Mouse (Mus musculus) forebrain, embryonic 12.5 days (tissue): ENCODE data around the gene Trpc7. TPM values are rescaled to one million over a fixed set of nuclear protein-coding genes. Genes with fewer than 3 reads are reported as not detected.

ENCODE experiments used
- ATAC-seq: fragments of 200-750 bp; cut with Nextera tagmentation; 2 replicates; pipeline ENCODE4 v1.8.0; 2017; ENCODE audit warnings: moderate TSS enrichment; ENCODE audit not compliant: low FRiP score
- H3K27ac ChIP-seq: fragments of 300-500 bp; sonication (generic); 2 replicates; pipeline ENCODE4 v1.5.1; 2016; ENCODE audit warnings: mild to moderate bottlenecking
- H3K27me3 ChIP-seq: fragments of 300-500 bp; sonication (generic); 2 replicates; pipeline ENCODE4 v1.6.1; 2016; ENCODE audit warnings: mild to moderate bottlenecking
- H3K36me3 ChIP-seq: fragments of 300-500 bp; sonication (generic); replicated peaks from 2 replicates; pipeline ENCODE4 v1.6.1; 2016; ENCODE audit warnings: mild to moderate bottlenecking
- H3K4me1 ChIP-seq: fragments of 300-500 bp; sonication (generic); 2 replicates; pipeline ENCODE4 v1.6.1; 2016
- H3K4me2 ChIP-seq: fragments of 300-500 bp; sonication (generic); 2 replicates; pipeline ENCODE4 v1.6.1; 2016; ENCODE audit warnings: mild to moderate bottlenecking, moderate library complexity
- H3K4me3 ChIP-seq: fragments of 300-500 bp; sonication (generic); replicated peaks from 2 replicates; pipeline ENCODE4 v1.5.1; 2016; ENCODE audit warnings: mild to moderate bottlenecking
- H3K9ac ChIP-seq: fragments of 300-500 bp; sonication (generic); 2 replicates; pipeline ENCODE4 v1.6.1; 2016; ENCODE audit warnings: mild to moderate bottlenecking
- H3K9me3 ChIP-seq: fragments of 300-500 bp; sonication (generic); 2 replicates; pipeline ENCODE4 v1.6.1; 2016
- WGBS: fragments of 180-500 bp; shearing (Covaris S2); methylation state at CpG from one replicate; pipeline ENCODE4 v1.1.7; 2016; 5-methylcytosine and 5-hydroxymethylcytosine counted together
- polyA plus RNA-seq: library from polyadenylated mRNA; unstranded; fragments of >200 nt; fragmentation: Nextera tagmentation; extraction: Ambion mirVana; gene quantifications from 2 replicates; pipeline ENCODE4 v1.2.1, GENCODE M21; 2016

Gene Trpc7
- polyA plus RNA-seq, 1 experiment from 2014 or later = 0.92 TPM

DNA sequence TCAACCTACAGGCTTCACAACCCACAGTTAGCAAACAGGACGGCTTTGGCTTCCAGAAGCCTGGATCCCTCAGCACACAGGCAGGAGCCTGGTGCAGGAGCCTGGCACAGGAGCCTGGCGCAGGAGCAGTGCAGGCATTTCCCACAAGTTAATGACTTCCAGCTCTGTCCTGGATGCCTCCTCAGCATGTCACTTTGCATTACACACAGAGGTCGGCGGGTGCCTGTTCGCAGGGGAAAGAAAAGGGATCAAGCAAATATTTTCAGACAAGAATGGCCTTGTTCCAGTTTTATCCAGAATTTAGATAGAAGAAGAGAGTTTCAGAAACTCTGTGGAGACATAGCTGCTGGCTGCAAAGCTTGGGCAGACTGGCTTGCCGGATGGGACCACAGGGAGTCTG, 33.8 kb downstream of the Trpc7 start:
- no peaks in the 10 kb centered on the region for H3K4me1 ChIP-seq
- no peak overlapping the region for H3K4me3 ChIP-seq
- H3K36me3 ChIP-seq = no peaks in the 10 kb centered on the region
- H3K4me2 ChIP-seq = no peak overlapping the region
- no peaks in the 10 kb centered on the region for H3K9me3 ChIP-seq
- 60% methylated on average over 6 of the region's 6 CpGs for whole genome bisulfite sequencing
- no peaks in the 10 kb centered on the region for H3K27me3 ChIP-seq
- ATAC-seq = no peak
- H3K9ac ChIP-seq = no peak overlapping the region
- no peak overlapping the region for H3K27ac ChIP-seq

DNA sequence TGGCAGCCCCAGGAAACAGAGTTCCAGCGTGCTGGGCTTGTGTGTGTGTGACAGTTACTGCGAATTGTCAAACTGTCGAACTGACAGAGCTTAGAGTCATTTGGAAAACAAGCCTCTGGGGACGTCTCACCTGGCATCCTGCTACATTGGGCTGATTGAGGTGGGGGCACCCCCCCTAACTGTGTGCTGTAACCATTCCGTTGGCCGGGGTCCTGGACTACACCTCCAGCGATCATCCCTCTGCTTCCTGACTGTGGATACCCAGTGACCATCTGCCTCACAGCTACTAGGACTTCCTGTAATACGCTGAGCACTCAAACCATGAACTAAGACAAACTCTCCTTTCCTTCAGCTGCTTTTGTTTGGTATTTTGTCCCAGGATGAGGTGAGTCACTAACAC, 41.3 kb downstream of the Trpc7 start:
- Histone ChIP-seq H3K9ac (no peak overlapping the region), H3K27ac (no peak overlapping the region), H3K4me1 (no peaks in the 10 kb centered on the region; the same call in 1 of the 2 replicates), H3K4me3 (no peak overlapping the region), H3K36me3 (no peaks in the 10 kb centered on the region), H3K27me3 (no peaks in the 10 kb centered on the region), H3K4me2 (no peak overlapping the region), H3K9me3 (no peaks in the 10 kb centered on the region)
- 87% methylated on average over 8 of the region's 8 CpGs for WGBS
- no peak for ATAC-seq

DNA sequence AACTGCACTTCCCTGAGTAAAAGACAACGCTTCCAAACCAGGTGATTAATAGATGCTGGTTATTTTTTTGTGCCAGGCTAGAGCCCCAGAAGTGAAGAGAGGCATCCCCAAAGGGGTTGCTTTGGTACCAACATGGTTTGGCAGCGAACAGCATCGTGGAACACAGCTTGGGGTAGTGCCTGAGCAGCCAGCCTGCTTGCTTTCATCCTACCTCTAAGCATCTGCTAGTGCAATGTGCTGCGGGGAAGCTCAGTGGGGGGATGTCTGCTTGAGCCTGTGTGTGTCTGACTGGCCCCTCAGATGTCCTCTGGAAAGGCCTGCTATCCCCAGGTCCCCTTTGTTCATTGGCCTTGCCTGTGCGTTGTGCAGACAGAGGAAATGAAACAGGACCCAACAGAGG, 42.4 kb downstream of the Trpc7 start:
- H3K36me3 ChIP-seq = no peaks in the 10 kb centered on the region
- ATAC-seq = no peak
- no peak overlapping the region for H3K27ac ChIP-seq
- no peak overlapping the region for H3K4me2 ChIP-seq
- no peak overlapping the region for H3K9ac ChIP-seq
- no peaks in the 10 kb centered on the region for H3K27me3 ChIP-seq
- no peaks in the 10 kb centered on the region; the same call in 1 of the 2 replicates for H3K4me1 ChIP-seq
- WGBS = 49% methylated on average over 5 of the region's 5 CpGs
- H3K9me3 ChIP-seq = no peaks in the 10 kb centered on the region
- no peak overlapping the region for H3K4me3 ChIP-seq

DNA sequence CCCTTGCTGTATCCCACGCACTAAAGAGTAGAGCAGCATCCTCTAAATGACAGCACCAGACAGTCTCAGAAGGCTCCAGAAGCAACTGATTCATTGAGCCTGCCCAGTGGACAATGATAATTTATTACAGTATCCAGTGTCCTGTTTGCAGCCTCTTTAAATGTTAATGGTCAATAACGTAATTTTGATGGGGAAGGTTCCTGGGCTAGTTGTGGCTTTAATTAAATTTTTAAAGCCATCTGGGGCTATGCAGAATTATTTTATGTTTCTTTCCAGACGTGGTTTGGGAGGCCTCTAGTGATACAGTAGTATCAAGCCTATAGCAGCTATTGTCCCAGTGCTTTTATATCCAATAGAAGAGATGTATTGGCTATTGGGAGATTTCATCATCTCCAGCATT, 49.9 kb downstream of the Trpc7 start:
- no peak overlapping the region for H3K4me3 ChIP-seq
- no peak for ATAC-seq
- H3K27ac ChIP-seq = no peak overlapping the region
- H3K9ac ChIP-seq = no peak overlapping the region
- no peaks in the 10 kb centered on the region for H3K36me3 ChIP-seq
- no peaks in the 10 kb centered on the region for H3K9me3 ChIP-seq
- no peak overlapping the region for H3K4me2 ChIP-seq
- WGBS = 84% methylated on average over 3 of the region's 3 CpGs
- no peaks in the 10 kb centered on the region for H3K4me1 ChIP-seq
- H3K27me3 ChIP-seq = no peaks in the 10 kb centered on the region

DNA sequence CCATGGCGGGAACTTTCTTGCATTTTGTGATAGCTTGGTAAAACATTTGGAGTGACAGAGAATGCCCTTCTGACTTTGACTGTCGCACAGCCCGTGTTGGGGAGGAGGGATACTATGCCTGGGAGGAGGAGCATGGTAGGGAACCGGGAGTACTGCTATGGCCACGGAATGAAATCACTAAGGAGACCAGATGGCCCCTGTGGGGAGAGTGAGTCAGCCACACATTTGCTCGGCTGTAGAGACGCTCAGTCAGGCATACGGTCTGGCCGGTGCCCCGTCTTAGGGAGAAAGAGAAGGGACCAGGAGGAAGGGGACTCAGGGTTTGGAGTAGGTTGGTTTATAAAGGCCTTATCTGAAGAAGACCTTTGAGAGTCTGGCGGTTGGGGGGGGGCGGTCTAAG, 80.3 kb downstream of the Trpc7 start:
- H3K9me3 ChIP-seq = no peaks in the 10 kb centered on the region
- no peak overlapping the region for H3K4me2 ChIP-seq
- no peak for ATAC-seq
- H3K27me3 ChIP-seq = no peaks in the 10 kb centered on the region
- no peaks in the 10 kb centered on the region for H3K36me3 ChIP-seq
- no peak overlapping the region for H3K4me3 ChIP-seq
- no peaks in the 10 kb centered on the region for H3K4me1 ChIP-seq
- 89% methylated on average over 12 of the region's 12 CpGs for WGBS
- no peak overlapping the region for H3K27ac ChIP-seq
- H3K9ac ChIP-seq = no peak overlapping the region

DNA sequence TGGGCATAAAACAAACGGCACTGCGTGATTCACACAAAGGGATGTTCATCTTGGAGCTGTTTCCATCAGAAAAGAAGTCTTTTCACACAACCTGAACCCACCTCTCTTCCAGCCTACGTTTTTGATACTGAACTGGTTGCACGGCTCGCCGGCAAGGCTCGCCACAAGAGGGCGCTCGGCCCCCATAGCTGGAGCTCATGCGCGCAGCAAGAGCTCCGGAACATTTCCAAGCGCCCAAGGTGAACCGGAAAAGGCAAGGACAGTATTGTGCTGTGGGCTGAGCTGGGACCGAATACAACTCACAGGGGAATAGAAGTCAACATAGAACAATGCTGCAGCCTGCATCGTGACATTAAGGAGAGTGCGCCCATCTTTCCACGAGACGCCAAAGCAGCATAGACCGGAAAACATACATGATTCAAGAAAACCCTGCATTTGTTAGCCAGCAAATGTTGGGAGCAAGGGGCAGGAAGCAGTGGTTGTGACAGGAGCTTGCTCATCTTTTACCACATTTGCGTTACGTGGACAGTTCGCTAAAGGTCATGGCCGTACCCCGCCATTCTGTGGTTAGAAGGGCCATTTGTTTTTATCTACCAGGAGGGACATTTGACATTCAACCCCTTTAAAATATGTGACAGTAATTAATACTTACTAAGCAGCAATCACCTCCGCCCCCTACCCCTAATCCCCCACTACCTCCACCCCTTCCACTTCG, 88.9 kb downstream of the Trpc7 start:
- Histone ChIP-seq H3K36me3 (no peaks in the 10 kb centered on the region), H3K4me1 (no peaks in the 10 kb centered on the region), H3K9me3 (no peaks in the 10 kb centered on the region), H3K4me2 (peak overlapping the region; percentile 50), H3K27ac (no peak overlapping the region), H3K27me3 (peaks cover 9% of the 10 kb centered on the region; the same call in 1 of the 2 replicates), H3K4me3 (no peak overlapping the region; the same call in 1 of the 2 replicates), H3K9ac (0 out of 2 replicates have a peak overlapping the region, but pooled peaks have one; percentile 27)
- peak; percentile 72 for ATAC-seq
- 11% methylated on average over 26 of the region's 27 CpGs for WGBS

DNA sequence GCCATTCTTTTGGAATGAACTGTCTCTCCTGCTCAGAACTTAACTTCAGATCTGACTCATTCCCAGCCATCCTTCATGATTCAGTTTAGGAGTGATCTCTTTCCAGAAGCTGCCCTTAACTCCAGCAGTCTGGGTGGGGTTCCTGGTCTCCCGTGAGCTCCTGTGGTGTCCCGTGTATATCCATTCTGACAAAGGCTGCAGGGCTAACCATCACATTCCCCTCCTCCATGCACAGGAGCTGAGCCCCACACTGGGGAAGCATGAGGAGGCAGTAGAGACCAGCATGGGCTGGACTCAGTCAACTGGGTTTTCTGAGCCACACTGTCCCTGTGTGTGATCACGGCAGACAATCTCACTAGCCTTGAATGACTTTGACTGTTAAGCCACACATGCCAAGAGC, 90.7 kb downstream of the Trpc7 start:
- ATAC-seq = no peak
- H3K9ac ChIP-seq = no peak overlapping the region
- H3K27ac ChIP-seq = no peak overlapping the region
- no peak overlapping the region for H3K4me2 ChIP-seq
- no peaks in the 10 kb centered on the region for H3K9me3 ChIP-seq
- no peak overlapping the region for H3K4me3 ChIP-seq
- no peaks in the 10 kb centered on the region for H3K4me1 ChIP-seq
- whole genome bisulfite sequencing = 90% methylated on average over 3 of the region's 3 CpGs
- peaks cover 9% of the 10 kb centered on the region; the same call in 1 of the 2 replicates for H3K27me3 ChIP-seq
- H3K36me3 ChIP-seq = no peaks in the 10 kb centered on the region

DNA sequence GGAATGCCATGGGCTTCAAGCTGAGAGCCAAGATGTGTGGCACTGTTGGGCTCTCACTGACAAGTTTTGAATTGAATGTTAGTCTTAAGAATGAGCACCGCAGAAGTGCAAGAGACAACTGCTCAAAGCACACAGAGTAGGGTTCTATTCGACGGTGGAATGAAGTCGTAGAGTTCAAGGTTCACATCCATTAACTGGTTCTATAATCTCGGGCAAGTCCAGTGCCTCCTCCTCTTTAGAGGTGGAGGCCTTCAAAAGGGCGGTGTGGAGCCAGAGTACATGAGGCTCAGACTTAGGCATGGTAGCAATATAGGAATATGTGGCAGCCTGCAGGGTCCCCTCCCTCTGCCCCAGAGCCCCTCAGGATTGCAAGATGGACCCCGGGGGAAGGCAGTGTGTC, 98.3 kb downstream of the Trpc7 start:
- no peak overlapping the region for H3K4me3 ChIP-seq
- ATAC-seq = no peak
- H3K4me1 ChIP-seq = peaks cover 20% of the 10 kb centered on the region
- no peaks in the 10 kb centered on the region for H3K9me3 ChIP-seq
- H3K36me3 ChIP-seq = no peaks in the 10 kb centered on the region
- no peak overlapping the region for H3K4me2 ChIP-seq
- no peak overlapping the region for H3K9ac ChIP-seq
- no peaks in the 10 kb centered on the region; the same call in 1 of the 2 replicates for H3K27me3 ChIP-seq
- 84% methylated on average over 7 of the region's 7 CpGs for WGBS
- no peak overlapping the region for H3K27ac ChIP-seq

DNA sequence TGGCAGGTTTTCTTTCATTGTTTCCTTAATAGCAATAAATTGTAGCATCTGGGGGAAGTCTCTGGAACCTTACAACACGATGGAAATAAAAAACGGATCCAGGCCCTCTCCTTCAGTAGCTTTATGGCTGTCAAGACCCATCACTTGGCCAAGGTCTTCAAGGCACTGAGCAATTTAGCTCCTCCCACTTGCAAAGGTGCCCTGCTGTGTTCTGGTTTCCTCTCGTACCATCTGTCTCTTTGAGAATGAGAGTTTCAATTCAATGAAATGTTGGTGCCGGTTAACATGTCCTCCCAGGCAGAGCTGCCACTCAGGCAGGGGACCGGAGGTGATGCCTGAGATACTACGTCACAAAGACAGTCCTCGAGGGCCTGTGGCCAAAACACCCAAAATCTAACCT, 100.3 kb downstream of the Trpc7 start:
- H3K36me3 ChIP-seq = no peaks in the 10 kb centered on the region
- no peak overlapping the region for H3K4me3 ChIP-seq
- H3K4me1 ChIP-seq = peaks cover 27% of the 10 kb centered on the region
- H3K27me3 ChIP-seq = no peaks in the 10 kb centered on the region; the same call in 1 of the 2 replicates
- WGBS = 81% methylated on average over 7 of the region's 7 CpGs
- no peak overlapping the region for H3K9ac ChIP-seq
- no peak for ATAC-seq
- no peak overlapping the region for H3K27ac ChIP-seq
- H3K4me2 ChIP-seq = no peak overlapping the region
- no peaks in the 10 kb centered on the region for H3K9me3 ChIP-seq

DNA sequence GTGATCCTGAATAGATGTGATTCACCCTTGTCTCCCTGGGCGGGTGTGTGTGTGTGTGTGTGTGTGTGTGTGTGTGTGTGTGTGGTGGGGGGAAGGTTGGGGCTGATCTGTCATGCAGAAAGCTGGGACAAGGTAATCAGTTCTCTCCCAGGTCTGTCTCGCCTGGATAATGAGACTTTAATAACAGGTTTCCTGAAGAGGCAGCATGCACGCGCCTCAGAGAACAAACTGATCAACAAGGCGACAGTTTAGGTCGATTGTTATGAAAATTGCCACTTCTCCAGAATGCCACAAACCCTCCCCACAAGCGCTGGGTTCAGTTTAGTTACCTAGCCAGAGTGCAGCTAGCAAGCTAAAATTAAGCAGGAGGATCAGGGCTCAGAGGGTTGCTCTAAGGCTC, 101.4 kb downstream of the Trpc7 start:
- peak overlapping the region; percentile 56 for H3K27ac ChIP-seq
- no peak overlapping the region for H3K4me3 ChIP-seq
- WGBS = 24% methylated on average over 7 of the region's 7 CpGs
- ATAC-seq = 0 out of 2 replicates have a peak, but pooled peaks have one; percentile 17
- H3K9ac ChIP-seq = no peak overlapping the region
- H3K36me3 ChIP-seq = no peaks in the 10 kb centered on the region
- H3K9me3 ChIP-seq = no peaks in the 10 kb centered on the region
- H3K4me2 ChIP-seq = no peak overlapping the region
- H3K4me1 ChIP-seq = peaks cover 27% of the 10 kb centered on the region
- H3K27me3 ChIP-seq = no peaks in the 10 kb centered on the region; the same call in 1 of the 2 replicates

DNA sequence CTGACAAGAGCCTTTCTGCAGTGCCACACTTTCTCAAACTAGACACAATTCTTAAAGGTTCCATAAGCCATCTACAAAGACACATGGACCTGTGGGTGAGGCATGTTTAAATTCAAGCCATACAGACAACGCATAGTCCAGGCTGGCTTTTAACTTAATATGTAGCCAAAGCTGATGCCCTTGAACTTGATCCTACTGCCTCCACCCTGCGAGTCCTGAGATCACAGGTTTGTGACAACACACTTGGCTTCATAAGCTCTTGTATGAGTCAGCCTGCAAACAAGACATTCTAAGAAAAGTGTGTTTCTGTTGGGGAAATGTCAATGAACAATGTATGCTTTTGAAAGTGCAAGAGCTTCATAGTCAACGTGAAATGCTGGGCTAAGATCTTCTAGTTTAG, 102.9 kb downstream of the Trpc7 start:
- Histone ChIP-seq H3K36me3 (no peaks in the 10 kb centered on the region), H3K27ac (no peak overlapping the region), H3K27me3 (no peaks in the 10 kb centered on the region; the same call in 1 of the 2 replicates), H3K9me3 (no peaks in the 10 kb centered on the region), H3K9ac (no peak overlapping the region), H3K4me3 (no peak overlapping the region), H3K4me1 (peaks cover 27% of the 10 kb centered on the region), H3K4me2 (no peak overlapping the region)
- 87% methylated on average over 3 of the region's 3 CpGs for WGBS
- ATAC-seq = no peak

DNA sequence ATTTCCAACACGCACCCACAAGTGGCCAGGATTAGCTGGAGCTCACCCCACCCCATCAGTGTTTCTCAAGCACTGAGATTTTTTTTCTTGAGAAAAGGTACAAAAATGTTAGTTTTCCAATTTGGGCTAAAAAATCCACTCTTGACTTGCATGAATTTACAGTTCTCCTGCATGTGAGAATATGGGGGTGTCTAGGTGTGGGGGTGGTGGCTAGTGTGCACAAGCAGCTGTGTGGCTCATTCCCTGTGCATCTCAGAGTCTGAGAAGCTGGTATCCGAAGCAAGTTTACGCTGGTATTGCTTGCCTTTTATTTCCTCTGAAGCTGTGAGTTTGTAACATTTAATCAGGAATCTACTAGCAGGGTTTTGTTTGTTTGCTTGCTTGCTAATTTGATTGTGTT, 105.1 kb downstream of the Trpc7 start:
- H3K4me2 ChIP-seq = no peak overlapping the region

DNA sequence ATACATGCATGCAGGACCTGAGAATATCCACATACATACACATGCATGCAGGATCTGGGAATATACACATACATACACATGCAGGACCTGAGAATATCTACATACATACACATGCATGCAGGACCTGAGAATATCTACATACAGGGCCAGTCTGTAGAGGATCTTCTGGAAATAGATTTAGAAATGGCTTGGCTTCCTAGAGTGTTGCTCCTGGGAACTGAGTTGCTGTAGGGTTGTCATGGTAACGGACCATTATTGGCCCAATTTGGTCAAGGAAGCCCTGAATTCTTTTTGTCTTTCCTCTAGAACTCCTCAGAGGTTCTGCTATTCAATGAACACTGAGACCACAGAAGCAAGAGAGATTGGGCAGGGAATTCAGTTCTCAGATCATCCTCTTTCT, 113.2 kb downstream of the Trpc7 start:
- H3K9ac ChIP-seq = no peak overlapping the region
- no peaks in the 10 kb centered on the region for H3K36me3 ChIP-seq
- peaks cover 27% of the 10 kb centered on the region for H3K4me1 ChIP-seq
- H3K27me3 ChIP-seq = 0 out of 2 replicates have a peak, but pooled peaks cover 3% of the 10 kb centered on the region
- H3K27ac ChIP-seq = no peak overlapping the region
- ATAC-seq = no peak
- no peak overlapping the region for H3K4me2 ChIP-seq
- H3K9me3 ChIP-seq = no peaks in the 10 kb centered on the region
- H3K4me3 ChIP-seq = no peak overlapping the region
- WGBS = 85% methylated on average over 1 of the region's 1 CpGs

More for the DNA sequence above, 105.1 kb downstream of the Trpc7 start:
- no peak for ATAC-seq
- no peaks in the 10 kb centered on the region for H3K9me3 ChIP-seq
- no peak overlapping the region for H3K9ac ChIP-seq
- WGBS = 87% methylated on average over 3 of the region's 3 CpGs
- no peak overlapping the region for H3K27ac ChIP-seq
- no peak overlapping the region for H3K4me3 ChIP-seq
- peaks cover 24% of the 10 kb centered on the region for H3K4me1 ChIP-seq
- H3K36me3 ChIP-seq = no peaks in the 10 kb centered on the region
- H3K27me3 ChIP-seq = no peaks in the 10 kb centered on the region; the same call in 1 of the 2 replicates
